Mouse (Mus musculus): ENCODE measurements at regions not wholly inside any gene's neighbourhood (a gene's known extent, or its start where the extent isn't known, plus 50 kb on each side); places are given as distances from the start of the nearest gene placed in this dataset.

DNA sequence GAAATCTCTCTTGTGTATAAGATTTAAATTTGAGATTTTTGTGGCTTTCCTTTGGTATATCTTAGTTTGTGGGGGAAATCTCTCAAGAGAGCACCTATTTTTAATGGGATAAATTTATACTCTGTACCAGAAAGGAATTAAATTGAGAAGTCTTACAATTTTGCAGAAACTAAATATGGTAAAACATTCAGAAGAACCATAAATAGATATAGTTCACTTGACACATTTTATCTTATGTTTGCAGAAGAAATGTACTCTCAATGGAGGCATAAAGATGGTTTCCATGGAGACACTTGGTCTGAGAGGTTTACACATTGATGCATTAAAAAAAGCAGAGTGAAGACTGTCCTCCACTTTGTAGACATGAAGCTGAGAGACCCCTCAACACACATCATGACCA, 86.9 kb downstream of the Ndufa10 start:
- TF ChIP-seq CTCF (IDR thresholded peaks at IDR 0.05; ENCODE audit: insufficient read depth, low read depth, low read length), result no peak
- no peak for TF ChIP-seq POLR2A (IDR thresholded peaks at IDR 0.05; ENCODE audit: insufficient read depth, low read depth, low read length)
- Histone ChIP-seq H3K4me1 (ENCODE audit: control insufficient read depth, insufficient read depth, low read length) (peaks cover 7% of the 10 kb centered on the region; the same call in 1 of the 2 replicates), H3K27ac (ENCODE audit: insufficient read depth, low read depth, low read length) (no peak overlapping the region), H3K4me3 (ENCODE audit: insufficient read depth, low read depth, low read length) (no peak overlapping the region)

- peaks cover 12% of the 10 kb centered on the region for H3K4me1 ChIP-seq (ENCODE audit: control insufficient read depth, insufficient read depth, low read length)
- H3K4me3 ChIP-seq (ENCODE audit: insufficient read depth, low read depth, low read length), result no peak overlapping the region
- TF ChIP-seq POLR2A (IDR thresholded peaks at IDR 0.05; ENCODE audit: insufficient read depth, low read depth, low read length) (no peak), CTCF (IDR thresholded peaks at IDR 0.05; ENCODE audit: insufficient read depth, low read depth, low read length) (no peak)
- no peak overlapping the region for H3K27ac ChIP-seq (ENCODE audit: insufficient read depth, low read depth, low read length)
Observed at GRCm38 (mm10) chr1:92384945-92385344, 88.7 kb downstream of the Ndufa10 start.

- Histone ChIP-seq H3K27ac (ENCODE audit: insufficient read depth, low read depth, low read length) (no peak overlapping the region), H3K4me3 (ENCODE audit: insufficient read depth, low read depth, low read length) (no peak overlapping the region), H3K4me1 (ENCODE audit: control insufficient read depth, insufficient read depth, low read length) (peaks cover 15% of the 10 kb centered on the region)
- WGBS, result 84% methylated on average over 4 of the region's 4 CpGs
- TF ChIP-seq POLR2A (IDR thresholded peaks at IDR 0.05; ENCODE audit: insufficient read depth, low read depth, low read length) (no peak), CTCF (IDR thresholded peaks at IDR 0.05; ENCODE audit: insufficient read depth, low read depth, low read length) (no peak)
Observed at GRCm38 (mm10) chr1:92383749-92384148, 89.9 kb downstream of the Ndufa10 start.

GRCm38 (mm10) chr1:92379510-92379886, 94.2 kb downstream of the Ndufa10 start:
- TF ChIP-seq POLR2A (IDR thresholded peaks at IDR 0.05; ENCODE audit: insufficient read depth, low read depth, low read length) (no peak), CTCF (IDR thresholded peaks at IDR 0.05; ENCODE audit: insufficient read depth, low read depth, low read length) (no peak)
- 34% methylated on average over 3 of the region's 3 CpGs for WGBS
- Histone ChIP-seq H3K4me1 (ENCODE audit: control insufficient read depth, insufficient read depth, low read length) (peaks cover 35% of the 10 kb centered on the region), H3K27ac (ENCODE audit: insufficient read depth, low read depth, low read length) (peak overlapping the region; percentile 78), H3K4me3 (ENCODE audit: insufficient read depth, low read depth, low read length) (no peak overlapping the region)

- H3K27ac ChIP-seq (ENCODE audit: insufficient read depth, low read depth, low read length), result peak overlapping the region; percentile 78
- H3K4me3 ChIP-seq (ENCODE audit: insufficient read depth, low read depth, low read length), result no peak overlapping the region
- TF ChIP-seq CTCF (IDR thresholded peaks at IDR 0.05; ENCODE audit: insufficient read depth, low read depth, low read length) (no peak), POLR2A (IDR thresholded peaks at IDR 0.05; ENCODE audit: insufficient read depth, low read depth, low read length) (no peak)
- WGBS, result 51% methylated on average over 8 of the region's 8 CpGs
- peaks cover 35% of the 10 kb centered on the region for H3K4me1 ChIP-seq (ENCODE audit: control insufficient read depth, insufficient read depth, low read length)
Observed at GRCm38 (mm10) chr1:92378741-92379509, 94.7 kb downstream of the Ndufa10 start.

GRCm38 (mm10) chr1:92376456-92376855, 97.2 kb downstream of the Ndufa10 start:
- WGBS, result 32% methylated on average over 4 of the region's 4 CpGs
- H3K27ac ChIP-seq (ENCODE audit: insufficient read depth, low read depth, low read length), result peak overlapping the region; percentile 91
- TF ChIP-seq CTCF (IDR thresholded peaks at IDR 0.05; ENCODE audit: insufficient read depth, low read depth, low read length) (no peak), POLR2A (IDR thresholded peaks at IDR 0.05; ENCODE audit: insufficient read depth, low read depth, low read length) (no peak)
- peaks cover 50% of the 10 kb centered on the region for H3K4me1 ChIP-seq (ENCODE audit: control insufficient read depth, insufficient read depth, low read length)
- H3K4me3 ChIP-seq (ENCODE audit: insufficient read depth, low read depth, low read length), result no peak overlapping the region

- Histone ChIP-seq H3K27ac (ENCODE audit: insufficient read depth, low read depth, low read length) (peak overlapping the region; percentile 97), H3K4me3 (ENCODE audit: insufficient read depth, low read depth, low read length) (no peak overlapping the region), H3K4me1 (ENCODE audit: control insufficient read depth, insufficient read depth, low read length) (peaks cover 49% of the 10 kb centered on the region)
- TF ChIP-seq CTCF (IDR thresholded peaks at IDR 0.05; ENCODE audit: insufficient read depth, low read depth, low read length) (no peak), POLR2A (IDR thresholded peaks at IDR 0.05; ENCODE audit: insufficient read depth, low read depth, low read length) (no peak)
- WGBS, result 72% methylated on average over 5 of the region's 5 CpGs
Observed at GRCm38 (mm10) chr1:92372222-92372990, 101.3 kb downstream of the Ndufa10 start.

DNA sequence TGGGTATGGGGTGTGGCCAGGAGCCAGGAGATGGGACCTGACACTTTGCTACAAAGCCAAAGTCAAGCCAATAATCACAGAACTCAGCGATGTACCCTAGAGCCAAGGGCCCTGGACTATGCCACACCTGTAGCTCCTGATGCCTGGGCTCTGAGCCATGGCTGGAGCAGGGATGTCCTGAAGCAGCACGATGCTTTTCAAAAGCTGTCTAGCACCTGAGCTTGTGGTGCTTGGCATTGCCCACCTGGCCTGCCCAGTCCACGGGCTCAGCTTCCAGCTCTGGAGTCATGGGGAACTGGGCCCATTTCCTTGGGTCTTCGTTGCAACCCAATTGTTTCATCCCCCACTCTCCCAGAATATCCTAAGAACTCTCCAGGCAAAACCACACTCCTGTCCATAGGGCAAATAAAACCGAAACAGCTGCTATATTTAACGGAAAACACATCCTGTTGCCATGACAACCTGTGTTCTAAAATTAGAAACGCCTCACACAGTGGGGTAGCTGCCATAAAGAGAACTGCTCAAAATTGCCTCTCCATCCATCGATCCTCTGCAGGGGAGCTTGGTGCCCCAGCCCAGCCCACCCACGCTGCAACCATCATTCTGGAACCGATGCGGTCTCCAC, 102.2 kb downstream of the Ndufa10 start:
- TF ChIP-seq POLR2A (IDR thresholded peaks at IDR 0.05; ENCODE audit: insufficient read depth, low read depth, low read length) (no peak), CTCF (IDR thresholded peaks at IDR 0.05; ENCODE audit: insufficient read depth, low read depth, low read length) (no peak)
- H3K4me3 ChIP-seq (ENCODE audit: insufficient read depth, low read depth, low read length), result no peak overlapping the region
- WGBS, result 21% methylated on average over 11 of the region's 11 CpGs
- peak overlapping the region; percentile 97 for H3K27ac ChIP-seq (ENCODE audit: insufficient read depth, low read depth, low read length)
- peaks cover 42% of the 10 kb centered on the region for H3K4me1 ChIP-seq (ENCODE audit: control insufficient read depth, insufficient read depth, low read length)

DNA sequence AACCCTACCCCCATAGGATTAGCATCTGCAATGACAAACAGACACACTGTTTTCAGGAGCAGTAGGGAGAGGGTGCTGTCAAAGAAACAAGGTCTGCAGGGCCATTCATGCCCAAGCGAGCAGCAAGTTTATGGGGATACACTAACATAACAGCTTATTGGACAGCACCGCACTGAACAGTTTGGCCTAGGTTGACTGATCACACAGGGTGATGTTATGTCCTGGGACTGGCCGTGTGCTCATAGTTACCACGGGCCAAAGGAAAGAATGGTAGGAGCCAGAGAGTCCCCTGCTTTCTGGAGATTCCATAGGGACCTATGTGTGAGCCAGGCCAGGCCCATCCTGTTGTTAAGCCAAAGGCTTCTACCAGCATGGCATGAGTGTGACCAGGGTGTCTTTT, 102.8 kb downstream of the Ndufa10 start:
- Histone ChIP-seq H3K4me1 (ENCODE audit: control insufficient read depth, insufficient read depth, low read length) (peaks cover 36% of the 10 kb centered on the region), H3K4me3 (ENCODE audit: insufficient read depth, low read depth, low read length) (no peak overlapping the region), H3K27ac (ENCODE audit: insufficient read depth, low read depth, low read length) (peak overlapping the region; percentile 97)
- WGBS, result 88% methylated on average over 4 of the region's 4 CpGs
- TF ChIP-seq CTCF (IDR thresholded peaks at IDR 0.05; ENCODE audit: insufficient read depth, low read depth, low read length) (no peak), POLR2A (IDR thresholded peaks at IDR 0.05; ENCODE audit: insufficient read depth, low read depth, low read length) (no peak)

Measured in olfactory bulb, adult 2 months (tissue).